Mouse (Mus musculus) embryo, embryonic 11.5 days (tissue): ENCODE results near the gene Gm10340.
"Not testable (repeated sequence)": the region's sequence is repeated elsewhere in the genome, so short reads cannot be mapped to it uniquely, and the experiment has no call there.

Source experiments
- DNase-seq: peaks from one replicate; pipeline ENCODE4 v3.0.0-alpha.2; 2012; ENCODE audit warnings: low read depth, low spot score

Gm10340 gene

GRCm38 (mm10) chr14:3133697-3134096 is at the start of gene Gm10340:
Gene Gm10340 (plus strand): TSS chr14:3133997.
- not testable (repeated sequence) for DNase-seq

GRCm38 (mm10) chr14:3116051-3116450 is 17.7 kb upstream of the Gm10340 start:
- not testable (repeated sequence) for DNase-seq

- not testable (repeated sequence) for DNase-seq
Observed at GRCm38 (mm10) chr14:3187955-3188354, 54.2 kb downstream of the Gm10340 start, which contains the start of gene Gm5795. Gene Gm5795 (plus strand): TSS chr14:3188255.
